In the genomic region with DNA sequence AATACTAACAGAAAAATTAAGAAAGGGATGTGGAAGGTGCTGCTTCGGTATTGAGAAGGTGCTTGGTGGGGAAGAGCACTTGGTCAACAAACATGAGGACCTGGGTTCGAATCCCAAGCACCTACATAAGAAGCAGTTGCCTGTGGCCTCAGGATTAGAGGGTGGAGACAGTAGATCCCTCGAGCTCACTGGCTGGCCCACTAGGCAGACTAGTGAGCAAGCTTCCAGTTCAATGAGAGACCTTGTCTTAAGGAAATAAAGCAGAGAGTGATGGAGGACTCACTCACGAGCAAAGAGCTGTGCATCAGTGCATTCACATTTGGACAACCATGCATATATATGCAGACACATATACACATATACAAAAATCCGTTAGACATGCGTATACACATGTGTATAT, we compare ENCODE assay signal across 25 mouse cellular contexts.
"Had no signal": no experiment of that assay in that cellular context is flagged by ENCODE, and none has a peak within 500 bp of the region (broad histone marks: within the 10 kb centered on the region; RNA-seq: fewer than 3 reads in every experiment).

No protein-coding gene starts in this region.

- H3K27me3 ChIP-seq: heart, embryonic 13.5 days; heart, embryonic 15.5 days; hindbrain, embryonic 13.5 days; hindbrain, embryonic 15.5 days; kidney, embryonic 15.5 days; limb, embryonic 12.5 days; liver, embryonic 12.5 days had no signal

- H3K27ac ChIP-seq: heart, adult 2 months; heart, embryonic 13.5 days; heart, embryonic 15.5 days; hindbrain, embryonic 13.5 days; hindbrain, embryonic 15.5 days; hindbrain, postnatal 0 days; kidney, embryonic 15.5 days; kidney, postnatal 0 days; layer of hippocampus, adult 2 months; left cerebral cortex, adult 2 months; limb, embryonic 10.5 days; limb, embryonic 12.5 days; liver, embryonic 12.5 days had no signal

- H3K9ac ChIP-seq: heart, embryonic 13.5 days; heart, embryonic 15.5 days; hindbrain, embryonic 13.5 days; hindbrain, embryonic 15.5 days; kidney, embryonic 15.5 days; limb, embryonic 12.5 days; liver, embryonic 12.5 days had no signal

- ATAC-seq: hindbrain, postnatal 0 days; intestine, embryonic 16.5 days; liver, embryonic 12.5 days had no signal

- H3K4me3 ChIP-seq: heart, adult 2 months; heart, embryonic 13.5 days; heart, embryonic 15.5 days; hindbrain, embryonic 13.5 days; hindbrain, embryonic 15.5 days; kidney, embryonic 15.5 days; layer of hippocampus, adult 2 months; left cerebral cortex, adult 2 months; limb, embryonic 10.5 days; limb, embryonic 12.5 days; liver, embryonic 12.5 days had no signal

- H3K9me3 ChIP-seq: heart, embryonic 13.5 days; heart, embryonic 15.5 days; hindbrain, embryonic 13.5 days; hindbrain, embryonic 15.5 days; kidney, embryonic 15.5 days; limb, embryonic 10.5 days; limb, embryonic 12.5 days; liver, embryonic 12.5 days had no signal

- H3K4me2 ChIP-seq: heart, embryonic 11.5 days; heart, embryonic 13.5 days; heart, embryonic 15.5 days; hindbrain, embryonic 13.5 days; hindbrain, embryonic 15.5 days; kidney, embryonic 15.5 days; limb, embryonic 12.5 days; liver, embryonic 12.5 days had no signal

- DNase-seq: gastrocnemius, postnatal 14 days; gastrocnemius, postnatal 36 days; heart, adult 11 months; heart, adult 2 months; heart, postnatal 14 days; heart, postnatal 36 days; kidney, adult 11 months; kidney, adult 2 months; kidney, adult 9 months; kidney, postnatal 14 days; kidney, postnatal 4 days had no signal

- H3K4me1 ChIP-seq: hindbrain, embryonic 15.5 days had no signal
